Mouse (Mus musculus) colon, adult 2 months (tissue): ENCODE data around the gene Zc3h12d. TPM values are rescaled to one million over a fixed set of nuclear protein-coding genes. Genes with fewer than 3 reads are reported as not detected.

ENCODE experiments used
- polyA plus RNA-seq: library from polyadenylated mRNA; depleted of rRNA; stranded (reverse); fragments of >200 nt; gene quantifications from 2 replicates; pipeline ENCODE4 v1.2.3, GENCODE M21; 2012; rRNA removed

Gene Zc3h12d
- 6.1 and 6.2 TPM in 2 replicates for polyA plus RNA-seq

DNA sequence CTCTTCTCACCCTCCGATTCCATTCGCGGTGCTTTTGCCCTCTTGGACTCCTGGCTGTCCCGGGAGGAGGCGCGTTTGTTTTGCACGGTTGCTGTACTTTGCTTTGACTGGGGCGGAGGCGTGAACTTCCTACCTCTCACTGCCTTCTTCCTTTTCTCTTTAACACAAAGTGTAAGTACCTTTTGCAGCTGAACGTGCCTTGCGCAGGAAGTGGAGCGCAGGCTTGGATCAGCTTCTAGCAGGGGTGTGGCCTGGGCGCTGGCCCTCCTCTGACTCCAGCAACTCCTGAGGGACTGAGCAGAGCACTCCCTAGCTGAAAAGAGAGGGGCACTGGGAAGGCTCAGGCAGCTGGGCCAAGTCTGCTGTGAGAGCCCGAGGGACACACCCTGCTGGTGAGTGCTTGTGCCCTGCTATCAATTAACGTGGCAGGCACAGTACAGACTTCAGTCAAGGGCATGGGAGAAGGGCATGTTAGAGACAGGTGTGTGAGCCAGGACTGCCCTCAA lies at the start of gene Zc3h12d:
TSS of gene Zc3h12d (plus strand) at position 300 of the 506 bp plus-strand sequence.

DNA sequence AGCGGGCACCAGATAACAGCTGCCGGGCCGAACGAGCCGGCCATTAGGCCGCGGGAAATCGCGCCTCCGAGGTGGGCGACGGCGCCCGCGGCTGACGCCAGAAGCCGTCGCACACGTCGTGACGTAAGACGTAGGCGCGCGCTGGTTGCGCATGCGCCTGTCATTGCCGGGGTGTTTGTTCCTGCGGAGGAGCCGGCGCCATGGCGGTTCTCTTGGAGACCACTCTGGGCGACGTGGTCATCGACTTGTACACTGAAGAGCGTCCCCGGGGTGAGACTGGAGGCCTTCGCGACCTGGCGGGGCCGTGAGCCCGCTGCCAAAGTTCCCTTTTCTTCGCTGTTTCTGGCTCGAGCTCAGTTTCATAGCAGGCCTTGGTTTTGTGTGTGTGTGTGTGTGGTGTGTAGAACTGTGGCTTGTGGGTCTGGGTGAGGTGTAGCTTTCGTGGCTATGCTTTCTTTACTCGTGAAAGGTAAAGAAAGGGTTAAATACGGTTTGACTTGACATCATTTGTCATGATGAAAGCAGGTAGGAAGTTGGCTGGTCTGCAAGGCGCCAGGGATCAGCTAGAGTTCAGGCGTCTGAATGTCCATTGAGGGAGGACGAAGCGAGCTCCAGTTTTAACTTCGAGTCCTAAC lies 39.4 kb upstream of the Zc3h12d start, which contains the start of the genes Ginm1 and Ppil4:
TSS of gene Ginm1 (minus strand) at position 74 of the 635 bp plus-strand sequence.
TSS of gene Ppil4 (plus strand) at position 141 of the 635 bp plus-strand sequence.

Other genes with a start within 250 kb of the Zc3h12d start
- 9.0 and 10.5 TPM in 2 replicates for gene Lrp11, start 242.7 kb upstream of the Zc3h12d start, polyA plus RNA-seq
- gene Nup43, start 165.0 kb upstream of the Zc3h12d start, polyA plus RNA-seq = 2.9 and 4.1 TPM in 2 replicates
- 21.0 and 24.1 TPM in 2 replicates for gene Pcmt1, start 151.3 kb upstream of the Zc3h12d start, polyA plus RNA-seq
- 8.4 and 9.3 TPM in 2 replicates for gene Lats1, start 151.3 kb upstream of the Zc3h12d start, polyA plus RNA-seq
- 1.4 and 2.1 TPM in 2 replicates for gene Katna1, start 106.5 kb upstream of the Zc3h12d start, polyA plus RNA-seq
- 34.2 and 43.5 TPM in 2 replicates for gene Ginm1, start 39.6 kb upstream of the Zc3h12d start, polyA plus RNA-seq
- 3.6 and 4.4 TPM in 2 replicates for gene Ppil4, start 39.6 kb upstream of the Zc3h12d start, polyA plus RNA-seq
- gene Tab2, start 123.8 kb downstream of the Zc3h12d start, polyA plus RNA-seq = 15.6 and 15.9 TPM in 2 replicates